Mouse (Mus musculus) CD4-positive helper T cell, adult 2 months (primary cell): ENCODE data around the gene Fau.

Experiments
- DNase-seq: peaks from one replicate; pipeline ENCODE4 v3.0.0-alpha.2; 2012; ENCODE audit warnings: low read depth, missing footprints, low spot score

Gene Fau

GRCm38 (mm10) chr19:6070571-6071250, 13.1 kb downstream of the Fau start:
- DNase-seq: peak; percentile 56

- peak; percentile 40 for DNase-seq
These were observed 13.6 kb downstream of the Fau start for GRCm38 (mm10) chr19:6071261-6071660.

GRCm38 (mm10) chr19:6073889-6074288, 16.2 kb downstream of the Fau start:
- no peak for DNase-seq

- DNase-seq: peak; percentile 93
These were observed 19.1 kb downstream of the Fau start, which contains the start of gene Vps51 for GRCm38 (mm10) chr19:6076564-6077393. Gene Vps51 (minus strand): TSS chr19:6077231.

- DNase-seq: no peak
These were observed 22.4 kb downstream of the Fau start, which contains the start of gene Tmem262 for GRCm38 (mm10) chr19:6079983-6080480. Gene Tmem262 (plus strand): TSS chr19:6080033.

- DNase-seq: no peak
These were observed 24.5 kb downstream of the Fau start, which contains the start of gene Gm28374 for GRCm38 (mm10) chr19:6082156-6082555. Gene Gm28374 (minus strand): TSS chr19:6082256.

- DNase-seq: peak; percentile 99
These were observed 27.0 kb downstream of the Fau start, which contains the start of the genes Zfpl1 and Cdca5 for GRCm38 (mm10) chr19:6084478-6085248. Gene Zfpl1 (minus strand): TSS chr19:6084956. Gene Cdca5 (plus strand): TSS chr19:6084983.

- peak; percentile 86 for DNase-seq
These were observed 27.8 kb downstream of the Fau start for GRCm38 (mm10) chr19:6085417-6085879.

GRCm38 (mm10) chr19:6088841-6089240, 31.2 kb downstream of the Fau start:
- DNase-seq: no peak

- DNase-seq: no peak
These were observed 36.5 kb downstream of the Fau start, which contains the start of gene AC131692.1 for GRCm38 (mm10) chr19:6094119-6094518. Gene AC131692.1 (plus strand): TSS chr19:6094419.

GRCm38 (mm10) chr19:6097847-6098246, 40.2 kb downstream of the Fau start:
- DNase-seq: no peak

- DNase-seq: no peak
These were observed 43.5 kb downstream of the Fau start for GRCm38 (mm10) chr19:6101186-6101585.

GRCm38 (mm10) chr19:6102169-6102853, 44.7 kb downstream of the Fau start:
- DNase-seq: no peak

GRCm38 (mm10) chr19:6104476-6104875, 46.8 kb downstream of the Fau start:
- DNase-seq: no peak

- DNase-seq: no peak
These were observed 47.9 kb downstream of the Fau start, which contains the start of gene Naaladl1 for GRCm38 (mm10) chr19:6105586-6105985. Gene Naaladl1 (plus strand): TSS chr19:6105782.
